Mouse (Mus musculus): ENCODE results near the gene Tymp. TPM values are rescaled to one million over a fixed set of nuclear protein-coding genes. Genes with fewer than 3 reads are reported as not detected.

The Tymp gene
- polyA plus RNA-seq, 1 experiment from 2014 or later = 1.2 TPM

DNA sequence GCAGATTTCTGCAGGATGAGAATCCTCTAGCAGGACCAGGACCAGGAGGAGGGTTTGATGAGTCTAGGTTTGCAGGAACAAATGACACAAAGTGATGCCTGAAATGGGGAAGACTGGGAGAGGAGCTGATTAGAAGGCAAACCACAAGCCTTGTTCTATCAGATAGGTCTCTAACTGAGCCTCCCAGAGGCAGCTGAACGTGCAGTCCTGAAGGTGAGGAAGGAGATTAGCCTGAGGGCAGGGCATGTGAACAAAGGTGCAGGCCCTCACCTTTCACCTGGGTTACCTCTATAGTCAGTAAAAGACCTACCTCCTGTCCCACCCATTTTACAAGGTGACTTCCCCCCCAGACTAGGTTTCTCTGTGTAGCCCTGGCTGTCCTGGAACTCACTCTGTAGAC lies 22.9 kb upstream of the Tymp start:
- no peak overlapping the region for H3K27ac ChIP-seq (ENCODE audit: low read depth)
- no peaks in the 10 kb centered on the region for H3K9me3 ChIP-seq (ENCODE audit: control insufficient read depth, low read length)
- DNase-seq (ENCODE audit: low spot score) = no peak
- H3K4me3 ChIP-seq (ENCODE audit: low read depth, low read length) = no peak overlapping the region
- no peak overlapping the region for H3K4me2 ChIP-seq (ENCODE audit: low read length)
- H3K4me1 ChIP-seq (replicated peaks; ENCODE audit: control insufficient read depth, insufficient read depth, low read length) = no peaks in the 10 kb centered on the region
- no peaks in the 10 kb centered on the region for H3K27me3 ChIP-seq (replicated peaks; ENCODE audit: control insufficient read depth, insufficient read depth, low read length)
- H3K36me3 ChIP-seq (ENCODE audit: control insufficient read depth, insufficient read depth, low read length) = no peaks in the 10 kb centered on the region
- no peak overlapping the region for H3K9ac ChIP-seq (ENCODE audit: low read length)
- WGBS = 59% methylated on average over 1 of the region's 1 CpGs
- no peak for ATAC-seq (replicated peaks; ENCODE audit: low FRiP score, low TSS enrichment, low read depth)

DNA sequence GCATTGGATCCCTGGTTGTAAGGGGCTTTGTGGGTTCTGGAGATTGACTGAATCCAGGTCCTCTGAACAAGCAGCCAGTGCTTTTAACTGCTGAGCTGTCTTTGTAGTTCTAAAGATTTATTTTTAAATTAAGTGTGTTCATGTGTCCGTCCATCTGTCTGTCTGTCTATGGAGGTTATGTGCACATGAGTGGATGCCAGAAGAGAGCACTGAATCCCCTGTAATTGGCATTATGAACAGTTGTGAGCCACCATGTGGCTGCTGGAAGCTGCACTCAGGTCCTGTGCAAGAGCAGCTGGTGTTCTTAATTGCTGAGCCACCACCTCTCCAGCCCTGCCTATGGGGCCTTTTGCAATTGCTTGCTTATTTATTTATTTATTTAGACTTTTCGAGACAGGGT lies 21.3 kb upstream of the Tymp start:
- Histone ChIP-seq H3K27me3 (replicated peaks; ENCODE audit: control insufficient read depth, insufficient read depth, low read length) (no peaks in the 10 kb centered on the region), H3K9ac (ENCODE audit: low read length) (no peak overlapping the region), H3K4me3 (ENCODE audit: low read depth, low read length) (no peak overlapping the region), H3K4me1 (replicated peaks; ENCODE audit: control insufficient read depth, insufficient read depth, low read length) (no peaks in the 10 kb centered on the region), H3K9me3 (ENCODE audit: control insufficient read depth, low read length) (no peaks in the 10 kb centered on the region), H3K27ac (ENCODE audit: low read depth) (no peak overlapping the region), H3K4me2 (ENCODE audit: low read length) (no peak overlapping the region), H3K36me3 (ENCODE audit: control insufficient read depth, insufficient read depth, low read length) (no peaks in the 10 kb centered on the region)
- ATAC-seq (replicated peaks; ENCODE audit: low FRiP score, low TSS enrichment, low read depth) (no peak), DNase-seq (ENCODE audit: low spot score) (no peak)
- 92% methylated on average over 2 of the region's 2 CpGs for WGBS

DNA sequence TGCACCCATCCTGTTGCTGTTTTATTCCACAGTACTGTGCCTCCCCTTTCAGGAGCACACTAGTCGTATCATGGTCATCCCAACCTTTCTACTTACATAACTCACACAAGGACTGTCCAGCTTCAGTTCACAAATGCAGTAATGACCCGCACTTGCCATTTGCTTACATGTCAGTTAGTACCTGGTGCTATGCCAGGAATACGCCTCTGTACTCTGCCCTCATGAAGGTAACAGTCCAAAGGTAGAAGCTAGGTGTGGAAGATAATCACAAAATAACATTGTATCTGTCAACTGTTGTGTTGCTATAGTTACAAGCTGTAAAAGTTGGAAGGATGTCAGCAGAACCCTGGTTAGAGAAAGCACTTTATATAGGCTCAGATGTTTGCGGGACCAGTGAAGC lies 20.0 kb upstream of the Tymp start:
- 0 out of 2 replicates have a peak, but pooled peaks have one; percentile 40 for ATAC-seq (replicated peaks; ENCODE audit: low FRiP score, low TSS enrichment, low read depth)
- no peaks in the 10 kb centered on the region for H3K36me3 ChIP-seq (ENCODE audit: control insufficient read depth, insufficient read depth, low read length)
- no peak overlapping the region for H3K27ac ChIP-seq (ENCODE audit: low read depth)
- H3K9ac ChIP-seq (ENCODE audit: low read length) = no peak overlapping the region
- no peaks in the 10 kb centered on the region for H3K4me1 ChIP-seq (replicated peaks; ENCODE audit: control insufficient read depth, insufficient read depth, low read length)
- H3K4me2 ChIP-seq (ENCODE audit: low read length) = no peak overlapping the region
- DNase-seq (ENCODE audit: low spot score) = no peak
- no peaks in the 10 kb centered on the region for H3K27me3 ChIP-seq (replicated peaks; ENCODE audit: control insufficient read depth, insufficient read depth, low read length)
- no peak overlapping the region for H3K4me3 ChIP-seq (ENCODE audit: low read depth, low read length)
- WGBS = 84% methylated on average over 4 of the region's 4 CpGs
- no peaks in the 10 kb centered on the region for H3K9me3 ChIP-seq (ENCODE audit: control insufficient read depth, low read length)

DNA sequence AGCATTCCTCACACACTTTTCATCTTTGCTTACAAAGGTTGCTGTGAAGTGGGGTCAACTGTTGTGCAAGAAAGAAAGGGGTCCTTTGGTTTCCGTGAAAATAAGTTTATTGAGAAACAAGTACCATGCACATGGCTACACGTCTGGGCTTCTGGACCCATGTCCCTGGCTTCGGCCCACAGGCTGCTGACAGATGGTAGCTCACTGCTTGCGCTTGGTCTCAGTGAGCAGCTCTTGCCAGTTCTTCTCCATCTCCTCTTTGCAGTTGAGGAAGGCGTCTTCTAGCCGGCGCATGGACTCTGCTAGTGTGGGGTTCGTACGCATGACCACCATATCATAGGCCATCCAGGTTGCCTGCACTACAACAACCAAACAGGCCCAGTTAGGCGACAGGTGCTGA lies 13.2 kb upstream of the Tymp start:
- Histone ChIP-seq H3K4me2 (ENCODE audit: low read length) (no peak overlapping the region), H3K27me3 (replicated peaks; ENCODE audit: control insufficient read depth, insufficient read depth, low read length) (no peaks in the 10 kb centered on the region), H3K9me3 (ENCODE audit: control insufficient read depth, low read length) (no peaks in the 10 kb centered on the region), H3K9ac (ENCODE audit: low read length) (no peak overlapping the region), H3K36me3 (ENCODE audit: control insufficient read depth, insufficient read depth, low read length) (no peaks in the 10 kb centered on the region), H3K4me1 (replicated peaks; ENCODE audit: control insufficient read depth, insufficient read depth, low read length) (no peaks in the 10 kb centered on the region), H3K4me3 (ENCODE audit: low read depth, low read length) (no peak overlapping the region), H3K27ac (ENCODE audit: low read depth) (no peak overlapping the region)
- WGBS = 93% methylated on average over 10 of the region's 10 CpGs
- no peak for DNase-seq (ENCODE audit: low spot score)
- no peak for ATAC-seq (replicated peaks; ENCODE audit: low FRiP score, low TSS enrichment, low read depth)

DNA sequence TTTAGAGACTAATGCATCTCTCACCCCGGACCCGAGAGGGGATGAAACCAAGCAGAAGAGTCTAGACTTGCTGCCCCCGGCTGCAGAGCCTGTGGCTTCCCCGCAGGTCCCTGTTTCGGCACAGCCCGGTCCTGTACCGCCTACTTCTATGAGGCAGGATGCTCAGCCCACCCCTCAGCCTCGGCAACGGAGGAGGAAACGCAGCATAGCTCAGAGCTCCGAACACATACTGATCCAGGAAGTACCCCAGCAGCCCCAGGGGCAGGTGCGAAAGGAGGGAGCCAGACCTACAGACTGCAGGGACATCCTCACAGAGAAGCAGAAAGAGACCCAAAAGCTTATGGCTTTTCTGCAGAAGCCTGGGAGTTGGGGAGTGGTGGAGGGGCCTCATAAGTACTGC lies 10.3 kb upstream of the Tymp start:
- no peaks in the 10 kb centered on the region for H3K9me3 ChIP-seq (ENCODE audit: control insufficient read depth, low read length)
- no peak overlapping the region for H3K4me3 ChIP-seq (ENCODE audit: low read depth, low read length)
- DNase-seq (ENCODE audit: low spot score) (no peak), ATAC-seq (replicated peaks; ENCODE audit: low FRiP score, low TSS enrichment, low read depth) (no peak)
- 38% methylated on average over 12 of the region's 12 CpGs for WGBS
- no peak overlapping the region for H3K4me2 ChIP-seq (ENCODE audit: low read length)
- H3K4me1 ChIP-seq (replicated peaks; ENCODE audit: control insufficient read depth, insufficient read depth, low read length) = no peaks in the 10 kb centered on the region
- H3K36me3 ChIP-seq (ENCODE audit: control insufficient read depth, insufficient read depth, low read length) = no peaks in the 10 kb centered on the region
- H3K27ac ChIP-seq (ENCODE audit: low read depth) = no peak overlapping the region
- no peaks in the 10 kb centered on the region for H3K27me3 ChIP-seq (replicated peaks; ENCODE audit: control insufficient read depth, insufficient read depth, low read length)
- no peak overlapping the region for H3K9ac ChIP-seq (ENCODE audit: low read length)

DNA sequence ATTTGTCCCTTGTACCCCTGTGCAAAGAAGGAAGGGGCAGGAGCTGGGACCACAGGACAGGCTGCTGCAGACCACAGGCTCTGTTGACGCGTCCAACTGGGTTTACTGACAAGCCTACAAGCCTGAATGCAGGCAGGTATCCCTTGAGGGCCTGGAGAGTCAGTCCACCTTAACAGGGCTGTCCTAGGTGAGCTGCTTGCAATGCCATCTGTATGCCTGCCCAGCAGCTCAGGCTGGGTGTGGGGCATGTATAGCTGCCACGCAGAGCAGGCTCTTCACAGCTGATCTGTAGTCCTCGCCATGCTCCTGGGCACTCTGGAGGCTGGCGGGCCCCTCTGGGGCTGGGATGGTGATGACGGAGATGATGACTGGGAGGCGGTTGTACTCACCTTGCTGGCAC lies 7.8 kb upstream of the Tymp start, which contains the start of gene Klhdc7b:
Gene Klhdc7b (plus strand): TSS at position 301 of the 400 bp plus-strand sequence.
- 82% methylated on average over 7 of the region's 7 CpGs for WGBS
- H3K4me1 ChIP-seq (replicated peaks; ENCODE audit: control insufficient read depth, insufficient read depth, low read length) = peaks cover under 1% of the 10 kb centered on the region
- no peaks in the 10 kb centered on the region for H3K36me3 ChIP-seq (ENCODE audit: control insufficient read depth, insufficient read depth, low read length)
- peaks cover 11% of the 10 kb centered on the region for H3K27me3 ChIP-seq (replicated peaks; ENCODE audit: control insufficient read depth, insufficient read depth, low read length)
- H3K4me2 ChIP-seq (ENCODE audit: low read length) = no peak within 1 kb of the TSS
- H3K9me3 ChIP-seq (ENCODE audit: control insufficient read depth, low read length) = no peaks in the 10 kb centered on the region
- DNase-seq (ENCODE audit: low spot score) = no peak
- H3K27ac ChIP-seq (ENCODE audit: low read depth) = no peak within 1 kb of the TSS
- H3K4me3 ChIP-seq (ENCODE audit: low read depth, low read length) = no peak within 1 kb of the TSS
- ATAC-seq (replicated peaks; ENCODE audit: low FRiP score, low TSS enrichment, low read depth) = no peak
- no peak within 1 kb of the TSS for H3K9ac ChIP-seq (ENCODE audit: low read length)

DNA sequence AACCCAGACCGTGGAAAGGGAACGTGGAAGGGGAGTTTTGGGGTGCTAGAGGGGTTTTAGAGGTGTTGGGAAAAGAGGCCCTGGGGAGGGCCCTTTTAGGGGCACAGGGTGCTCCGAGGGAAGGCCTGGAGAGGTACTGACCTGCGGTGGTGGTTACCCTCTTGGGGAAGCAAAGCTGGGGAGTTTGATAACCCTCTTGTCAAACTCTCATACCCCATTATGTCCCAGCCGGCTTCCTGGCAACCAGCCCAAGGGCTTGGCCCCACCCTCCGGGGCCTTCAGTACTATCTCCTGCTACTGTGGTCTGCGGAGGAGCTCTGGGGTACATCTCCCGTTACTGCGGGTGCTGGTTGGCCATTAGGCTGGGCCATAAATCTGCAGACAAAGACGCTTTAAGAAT lies 2.6 kb upstream of the Tymp start:
- WGBS = 8% methylated on average over 10 of the region's 10 CpGs
- no peaks in the 10 kb centered on the region for H3K9me3 ChIP-seq (ENCODE audit: control insufficient read depth, low read length)
- no peak overlapping the region for H3K27ac ChIP-seq (ENCODE audit: low read depth)
- peak overlapping the region; percentile 57 for H3K4me2 ChIP-seq (ENCODE audit: low read length)
- DNase-seq (ENCODE audit: low spot score) = no peak
- ATAC-seq (replicated peaks; ENCODE audit: low FRiP score, low TSS enrichment, low read depth) = no peak
- H3K36me3 ChIP-seq (ENCODE audit: control insufficient read depth, insufficient read depth, low read length) = no peaks in the 10 kb centered on the region
- H3K9ac ChIP-seq (ENCODE audit: low read length) = no peak overlapping the region
- H3K4me3 ChIP-seq (ENCODE audit: low read depth, low read length) = peak overlapping the region; percentile 29
- peaks cover 46% of the 10 kb centered on the region for H3K27me3 ChIP-seq (replicated peaks; ENCODE audit: control insufficient read depth, insufficient read depth, low read length)
- H3K4me1 ChIP-seq (replicated peaks; ENCODE audit: control insufficient read depth, insufficient read depth, low read length) = peaks cover 23% of the 10 kb centered on the region

DNA sequence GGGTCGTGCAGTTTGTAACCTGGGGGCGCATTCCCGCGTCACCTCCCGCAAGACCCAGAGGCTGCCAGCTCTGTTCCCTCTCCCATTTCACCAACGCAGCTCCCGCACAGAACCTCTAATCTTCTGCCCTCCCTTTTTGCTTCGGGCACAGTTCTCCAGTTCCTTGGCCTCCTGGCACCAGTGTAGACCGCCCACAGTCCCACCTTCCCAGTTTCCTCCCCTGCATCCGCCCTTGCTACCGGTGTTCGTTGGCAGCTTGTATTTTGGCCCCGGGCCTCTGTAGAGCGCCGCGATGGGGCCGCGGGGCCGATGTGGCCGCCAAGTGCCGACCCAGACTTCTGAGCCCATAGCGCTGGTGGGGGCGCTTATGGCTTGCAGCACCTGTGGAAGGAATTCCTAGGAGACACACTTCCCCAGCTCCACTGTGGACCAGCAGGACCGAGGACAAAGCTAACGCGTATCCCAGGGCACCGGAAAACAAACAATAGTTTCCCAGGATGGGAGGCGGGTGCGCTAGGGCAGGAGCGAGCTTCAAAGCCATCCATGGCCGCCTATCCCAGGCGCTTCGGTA lies 2.1 kb upstream of the Tymp start, which contains the start of gene Odf3b:
Gene Odf3b (minus strand): TSS at position 452 of the 571 bp plus-strand sequence.
- Histone ChIP-seq H3K27ac (ENCODE audit: low read depth) (no peak within 1 kb of the TSS), H3K27me3 (replicated peaks; ENCODE audit: control insufficient read depth, insufficient read depth, low read length) (peaks cover 46% of the 10 kb centered on the region), H3K9ac (ENCODE audit: low read length) (peak within 1 kb of the TSS; percentile 21; the same call in 1 of the 2 replicates), H3K4me2 (ENCODE audit: low read length) (peak within 1 kb of the TSS; percentile 57), H3K4me3 (ENCODE audit: low read depth, low read length) (peak within 1 kb of the TSS; percentile 29), H3K36me3 (ENCODE audit: control insufficient read depth, insufficient read depth, low read length) (no peaks in the 10 kb centered on the region), H3K4me1 (replicated peaks; ENCODE audit: control insufficient read depth, insufficient read depth, low read length) (peaks cover 26% of the 10 kb centered on the region), H3K9me3 (ENCODE audit: control insufficient read depth, low read length) (no peaks in the 10 kb centered on the region)
- WGBS = under 1% methylated on average over 31 of the region's 33 CpGs
- ATAC-seq (replicated peaks; ENCODE audit: low FRiP score, low TSS enrichment, low read depth) (no peak), DNase-seq (ENCODE audit: low spot score) (peak; percentile 66)

Data from intestine, embryonic 14.5 days (tissue).